Mouse (Mus musculus): Measurements from ENCODE around the gene Hectd1. TPM values are rescaled to one million over a fixed set of nuclear protein-coding genes. Genes with fewer than 3 reads are reported as not detected.

The Hectd1 gene
- polyA plus RNA-seq, 1 experiment from 2014 or later: 48.4 TPM

Other genes starting within 250 kb of the Hectd1 start
- 0.24 and 0.32 TPM in 2 replicates for gene Coch, start 236.2 kb downstream of the Hectd1 start, polyA plus RNA-seq (2016; fragmentation: Nextera tagmentation; extraction: Ambion mirVana)
- 17.2 and 17.7 TPM in 2 replicates for gene Ap4s1, start 138.5 kb downstream of the Hectd1 start, polyA plus RNA-seq (2016; fragmentation: Nextera tagmentation; extraction: Ambion mirVana)
- gene Strn3, start 137.6 kb downstream of the Hectd1 start, polyA plus RNA-seq (2016; fragmentation: Nextera tagmentation; extraction: Ambion mirVana): 27.3 and 28.3 TPM in 2 replicates
- gene Heatr5a, start 141.8 kb upstream of the Hectd1 start, polyA plus RNA-seq (2016; fragmentation: Nextera tagmentation; extraction: Ambion mirVana): 12.7 and 13.8 TPM in 2 replicates
- 20.2 and 20.9 TPM in 2 replicates for gene Dtd2, start 177.0 kb upstream of the Hectd1 start, polyA plus RNA-seq (2016; fragmentation: Nextera tagmentation; extraction: Ambion mirVana)
- not detected in 2 replicates for gene Gpr33, start 198.5 kb upstream of the Hectd1 start, polyA plus RNA-seq (2016; fragmentation: Nextera tagmentation; extraction: Ambion mirVana)

All from liver, embryonic 12.5 days (tissue).